22 mouse cellular contexts compared by ENCODE assay signal in the genomic region with DNA sequence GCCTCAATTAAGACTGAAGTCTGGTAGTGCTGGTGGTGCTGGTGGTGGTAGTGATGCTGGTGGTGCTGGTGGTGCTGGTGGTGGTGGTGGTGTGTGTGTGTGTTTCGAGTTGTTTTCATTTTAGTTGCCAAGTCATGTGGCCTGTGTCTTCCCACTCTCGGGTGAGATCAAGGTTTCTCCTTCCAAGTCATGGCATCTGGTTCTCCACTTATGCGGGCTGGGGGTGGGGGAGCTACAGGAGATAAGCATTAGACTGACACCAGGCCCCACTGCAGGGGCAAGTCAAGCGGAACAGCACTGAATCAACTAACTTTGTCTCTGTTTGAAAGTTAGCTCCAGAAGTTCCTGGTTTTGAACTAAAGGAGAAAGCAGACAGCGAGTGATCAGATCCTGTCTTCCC. TPM values are rescaled to one million over a fixed set of nuclear protein-coding genes. Genes with fewer than 3 reads are reported as not detected.
DNase-seq lines count a peak whose midpoint lies in the region; ATAC-seq and TF ChIP-seq lines count a peak whose summit lies in the region.
"Had no signal": no experiment of that assay in that cellular context is flagged by ENCODE, and none has a peak within 500 bp of the region (broad histone marks: within the 10 kb centered on the region; RNA-seq: fewer than 3 reads in every experiment).

No protein-coding gene starts in this region.

- no peaks in the 10 kb centered on the region for H3K27me3 ChIP-seq in kidney, postnatal 0 days (ENCODE audit: insufficient read depth, low read length)
- no peaks in the 10 kb centered on the region for H3K27me3 ChIP-seq in myocyte (ENCODE audit: control insufficient read depth, insufficient read depth, insufficient read length)
- no peaks in the 10 kb centered on the region for H3K27me3 ChIP-seq in hindbrain, embryonic 10.5 days (ENCODE audit: insufficient read depth, poor library complexity, severe bottlenecking)
- H3K27me3 ChIP-seq: embryonic facial prominence, embryonic 12.5 days; hindbrain, embryonic 15.5 days; limb, embryonic 13.5 days; megakaryocyte, embryonic 14.5 days; neural tube, embryonic 12.5 days had no signal

- TF ChIP-seq CTCF in kidney, postnatal 0 days (IDR thresholded peaks at IDR 0.05; ENCODE audit: low read depth) = no peak

- H3ac ChIP-seq in myocyte (ENCODE audit: control insufficient read depth, insufficient read length) = no peak overlapping the region

- H3K4me3 ChIP-seq in kidney, postnatal 0 days (replicated peaks; ENCODE audit: low read depth, low read length) = no peak overlapping the region
- H3K4me3 ChIP-seq in myocyte = no peak overlapping the region
- no peak overlapping the region for H3K4me3 ChIP-seq in hindbrain, embryonic 10.5 days
- H3K4me3 ChIP-seq: embryonic facial prominence, embryonic 12.5 days; heart, embryonic 15.5 days; hindbrain, embryonic 15.5 days; limb, embryonic 13.5 days; liver, embryonic 15.5 days; megakaryocyte, embryonic 14.5 days; neural tube, embryonic 12.5 days had no signal

- H3K79me2 ChIP-seq in myocyte (ENCODE audit: control insufficient read depth, insufficient read depth) = no peaks in the 10 kb centered on the region

- WGBS in kidney, postnatal 0 days = 45% methylated on average over 5 of the region's 5 CpGs
- WGBS in hindbrain, embryonic 10.5 days = 39% methylated on average over 5 of the region's 5 CpGs

- no peaks in the 10 kb centered on the region; the same call in 1 of the 2 replicates for H3K4me1 ChIP-seq in kidney, postnatal 0 days (replicated peaks; ENCODE audit: insufficient read depth, low read length)
- H3K4me1 ChIP-seq in hindbrain, embryonic 10.5 days (replicated peaks) = peaks cover 11% of the 10 kb centered on the region; the same call in 1 of the 2 replicates
- H3K4me1 ChIP-seq: embryonic facial prominence, embryonic 12.5 days; hindbrain, embryonic 15.5 days; limb, embryonic 13.5 days; neural tube, embryonic 12.5 days had no signal

- ATAC-seq in kidney, postnatal 0 days (replicated peaks; ENCODE audit: low FRiP score, low read depth) = no peak
- ATAC-seq: forebrain, embryonic 16.5 days had no signal

- TF ChIP-seq POLR2A in myocyte (IDR thresholded peaks at IDR 0.05; ENCODE audit: insufficient read length, low read depth) = no peak

- H3K9me3 ChIP-seq in kidney, postnatal 0 days (replicated peaks; ENCODE audit: low read length) = no peaks in the 10 kb centered on the region
- no peaks in the 10 kb centered on the region for H3K9me3 ChIP-seq in hindbrain, embryonic 10.5 days
- H3K9me3 ChIP-seq: embryonic facial prominence, embryonic 12.5 days; heart, embryonic 15.5 days; hindbrain, embryonic 15.5 days; limb, embryonic 13.5 days; liver, embryonic 15.5 days; megakaryocyte, embryonic 14.5 days; neural tube, embryonic 12.5 days had no signal

- peak; percentile 20 for DNase-seq in embryo, embryonic 10 days (ENCODE audit: low spot score)
- DNase-seq in embryo, embryonic 11 days = no peak
- peak; percentile 14 for DNase-seq in kidney, postnatal 0 days (ENCODE audit: low spot score)
- DNase-seq in kidney, adult 9 months = no peak
- DNase-seq in heart, adult 8-10 months (ENCODE audit: low spot score) = peak; percentile 50
- DNase-seq in adrenal gland, adult 2 months = no peak
- no peak for DNase-seq in hindbrain, embryonic 10.5 days (ENCODE audit: low spot score)
- DNase-seq: cerebellum, adult 9-11 months; kidney, adult 11 months; kidney, postnatal 36 days; lung, postnatal 10 days had no signal

- H3K9ac ChIP-seq in kidney, postnatal 0 days (ENCODE audit: low read depth, low read length) = no peak overlapping the region
- H3K9ac ChIP-seq: embryonic facial prominence, embryonic 12.5 days; heart, embryonic 15.5 days; hindbrain, embryonic 15.5 days; limb, embryonic 13.5 days; liver, embryonic 15.5 days; neural tube, embryonic 12.5 days had no signal

- H3K4me2 ChIP-seq in kidney, postnatal 0 days (ENCODE audit: low read length) = no peak overlapping the region
- H3K4me2 ChIP-seq in myocyte (ENCODE audit: low read depth) = no peak overlapping the region
- H3K4me2 ChIP-seq: embryonic facial prominence, embryonic 12.5 days; heart, embryonic 15.5 days; hindbrain, embryonic 15.5 days; limb, embryonic 13.5 days; liver, embryonic 15.5 days; neural tube, embryonic 12.5 days had no signal

- no peaks in the 10 kb centered on the region for H3K36me3 ChIP-seq in kidney, postnatal 0 days (ENCODE audit: insufficient read depth, low read length)
- H3K36me3 ChIP-seq in myocyte (ENCODE audit: control insufficient read depth, insufficient read depth) = no peaks in the 10 kb centered on the region
- no peaks in the 10 kb centered on the region for H3K36me3 ChIP-seq in hindbrain, embryonic 10.5 days
- H3K36me3 ChIP-seq: embryonic facial prominence, embryonic 12.5 days; heart, embryonic 15.5 days; hindbrain, embryonic 15.5 days; limb, embryonic 13.5 days; liver, embryonic 15.5 days; neural tube, embryonic 12.5 days had no signal

- H3K27ac ChIP-seq in kidney, postnatal 0 days = no peak overlapping the region
- no peak overlapping the region for H3K27ac ChIP-seq in hindbrain, embryonic 10.5 days
- H3K27ac ChIP-seq: embryonic facial prominence, embryonic 12.5 days; heart, embryonic 15.5 days; hindbrain, embryonic 15.5 days; limb, embryonic 13.5 days; liver, embryonic 15.5 days; neural tube, embryonic 12.5 days had no signal

TF ChIP-seq in myocyte, 11 proteins besides CTCF, POLR2A, EP300 and RAD21:
- no peak for TF ChIP-seq SRF (IDR thresholded peaks at IDR 0.05; ENCODE audit: control insufficient read depth, insufficient read length, low read depth)
- peak; percentile 19 for TF ChIP-seq USF1 (IDR thresholded peaks at IDR 0.05; ENCODE audit: low read depth)

RNA-seq across cellular contexts. Expression of a gene that starts 23.0 kb away (rescaled TPM):
- 111 and 123 TPM in 2 replicates for polyA plus RNA-seq in kidney, postnatal 0 days (2015; fragmentation: Nextera tagmentation; extraction: Ambion mirVana)
- total RNA-seq in heart, adult 8-10 months (2022) = 100 to 1,000 TPM in 2 of 4 experiments, 10 to 100 TPM in 2; 86.5 to 102 (median 97.8) TPM
- 25.2 TPM for polyA plus RNA-seq in myocyte (2012; fragmentation: generic; extraction: Trizol)
- total RNA-seq in adrenal gland, adult 2 months (2021) = 100 to 1,000 TPM; 143 to 188 TPM
- polyA plus RNA-seq in adrenal gland, adult 2 months (2012; rRNA removed) = 1.5 and 1.6 TPM in 2 replicates
- polyA plus RNA-seq in hindbrain, embryonic 10.5 days (2016; fragmentation: Nextera tagmentation; extraction: Ambion mirVana) = 66.3 and 77.3 TPM in 2 replicates

RNA-seq across cellular contexts. Expression of a gene that starts 46.6 kb away (rescaled TPM):
- polyA plus RNA-seq in kidney, postnatal 0 days (2015; fragmentation: Nextera tagmentation; extraction: Ambion mirVana) = 0.10 and 0.12 TPM in 2 replicates
- total RNA-seq in heart, adult 8-10 months (2022) = under 1 TPM in 3 of 4 experiments, not detected in 1; 0.25 to 0.44 (median 0.32) TPM
- not detected for polyA plus RNA-seq in myocyte (2012; fragmentation: generic; extraction: Trizol)
- total RNA-seq in adrenal gland, adult 2 months (2021) = under 1 TPM; 0.12 to 0.35 TPM
- polyA plus RNA-seq in adrenal gland, adult 2 months (2012; rRNA removed) = 0.18 and 0.28 TPM in 2 replicates
- 0.27 TPM in 1 of 2 replicates, not detected in the other for polyA plus RNA-seq in hindbrain, embryonic 10.5 days (2016; fragmentation: Nextera tagmentation; extraction: Ambion mirVana)
- total RNA-seq: gastrocnemius, adult 18-20 months had no signal
- polyA plus RNA-seq: neural tube, embryonic 12.5 days had no signal

RNA-seq across cellular contexts. Expression of a gene that starts 46.6 kb away (rescaled TPM):
- polyA plus RNA-seq in kidney, postnatal 0 days (2015; fragmentation: Nextera tagmentation; extraction: Ambion mirVana) = 0.18 TPM in 1 of 2 replicates, not detected in the other
- total RNA-seq in heart, adult 8-10 months (2022) = under 1 TPM in 3 of 4 experiments, not detected in 1; 0.27 to 0.62 (median 0.41) TPM
- 0.48 TPM for polyA plus RNA-seq in myocyte (2012; fragmentation: generic; extraction: Trizol)
- not detected for total RNA-seq in adrenal gland, adult 2 months (2021)
- polyA plus RNA-seq in adrenal gland, adult 2 months (2012; rRNA removed) = not detected in 2 replicates
- polyA plus RNA-seq in hindbrain, embryonic 10.5 days (2016; fragmentation: Nextera tagmentation; extraction: Ambion mirVana) = not detected in 2 replicates
- total RNA-seq: gastrocnemius, adult 18-20 months; midbrain, postnatal 0 days had no signal
- polyA plus RNA-seq: embryonic facial prominence, embryonic 12.5 days; forebrain, embryonic 16.5 days; hindbrain, embryonic 15.5 days; limb, embryonic 13.5 days; midbrain, postnatal 0 days; neural tube, embryonic 12.5 days had no signal

Comparison
In these comparisons a context has a peak if more than half of its experiments do, and no peak if none do; other contexts are left out.
1. DNase-seq: peak in embryo, embryonic 10 days (single experiment), kidney, postnatal 0 days (single experiment) and heart, adult 8-10 months (single experiment); none in embryo, embryonic 11 days (single experiment), kidney, adult 9 months (single experiment), adrenal gland, adult 2 months (single experiment) and hindbrain, embryonic 10.5 days (single experiment).
2. RNA of a gene that starts 23.0 kb away (polyA plus RNA-seq): 111 to 123 TPM in kidney, postnatal 0 days, 66.3 to 77.3 TPM in hindbrain, embryonic 10.5 days and 25.2 TPM in myocyte (single experiment); 1.5 to 1.6 TPM in adrenal gland, adult 2 months; every median in the first group is over 10 times any median in the second.